Mouse (Mus musculus) MEL (cell line): ENCODE results near the gene Moxd1. TPM values are rescaled to one million over a fixed set of nuclear protein-coding genes. Genes with fewer than 3 reads are reported as not detected.

Experiments
- DNase-seq: peaks from one replicate; pipeline ENCODE4 v3.0.0; 2011; ENCODE audit warnings: low read depth, low spot score
- H3K27ac ChIP-seq: 2 replicates; pipeline ENCODE4 v1.5.1; 2012; ENCODE audit warnings: low read depth, mild to moderate bottlenecking, control low read depth, low read length, moderate library complexity; ENCODE audit not compliant: control insufficient read depth
- H3K27me3 ChIP-seq, 2 experiments: fragments of 150-350 bp in 1 of 2; sonication (generic) in 1 of 2; 2 replicates each; pipeline ENCODE4 v1.6.1; 2012; ENCODE audit warnings: low read length in 2 of 2, mild to moderate bottlenecking in 2 of 2, improper control_type of control experiment in 1 of 2, moderate library complexity in 1 of 2; ENCODE audit not compliant: insufficient read depth in 2 of 2, control insufficient read depth in 1 of 2
- H3K36me3 ChIP-seq, 2 experiments: 2 replicates each; pipeline ENCODE4 v1.6.1; 2012 to 2014; ENCODE audit warnings: low read length in 2 of 2, improper control_type of control experiment in 1 of 2, inconsistent platforms in 1 of 2, mild to moderate bottlenecking in 1 of 2; ENCODE audit not compliant: insufficient read depth in 2 of 2, control insufficient read depth in 1 of 2
- H3K4me1 ChIP-seq, 2 experiments: fragments of 150-350 bp in 1 of 2; sonication (generic) in 1 of 2; 2 replicates each; pipeline ENCODE4 v1.6.1; 2012; ENCODE audit warnings: low read length in 2 of 2, improper control_type of control experiment in 1 of 2, mild to moderate bottlenecking in 1 of 2; ENCODE audit not compliant: insufficient read depth in 2 of 2, control insufficient read depth in 1 of 2
- H3K4me3 ChIP-seq, 2 experiments: fragments of 150-350 bp in 1 of 2; sonication (generic) in 1 of 2; 2 replicates each; pipeline ENCODE4 v1.5.1; 2012; ENCODE audit warnings: low read depth in 2 of 2, low read length in 2 of 2, mild to moderate bottlenecking in 2 of 2, moderate library complexity in 2 of 2, control low read depth in 1 of 2, improper control_type of control experiment in 1 of 2; ENCODE audit not compliant: control insufficient read depth in 1 of 2, insufficient read depth in 1 of 2
- H3K79me2 ChIP-seq: 2 replicates; pipeline ENCODE4 v1.6.1; 2012; ENCODE audit warnings: mild to moderate bottlenecking, low read length, moderate library complexity; ENCODE audit not compliant: control insufficient read depth, poor library complexity, insufficient read depth
- H3K9ac ChIP-seq: 2 replicates; pipeline ENCODE4 v1.6.1; 2012; ENCODE audit warnings: low read depth, mild to moderate bottlenecking, control low read depth, low read length, moderate library complexity; ENCODE audit not compliant: control insufficient read depth, poor library complexity, severe bottlenecking
- H3K9me3 ChIP-seq: fragments of 150-350 bp; sonication (generic); replicated peaks from 2 replicates; pipeline ENCODE4 v1.6.1; 2012; ENCODE audit warnings: mild to moderate bottlenecking, low read length, improper control_type of control experiment, moderate library complexity; ENCODE audit not compliant: insufficient read depth
- BHLHE40 ChIP-seq: IDR thresholded peaks from 2 replicates; pipeline ENCODE4 v1.6.1; 2012; ENCODE audit warnings: low read depth, mild to moderate bottlenecking, inconsistent platforms, low read length, improper control_type of control experiment, borderline replicate concordance
- CTCF ChIP-seq, 3 experiments: IDR thresholded peaks in 2 of 3; conservative IDR thresholded peaks in 1 of 3; 2 replicates each; pipeline ENCODE4 v1.5.1; 2011 to 2012; ENCODE audit warnings: low read length in 3 of 3, low read depth in 2 of 3, mild to moderate bottlenecking in 2 of 3, improper control_type of control experiment in 1 of 3, inconsistent platforms in 1 of 3, mixed read lengths in 1 of 3, moderate library complexity in 1 of 3; ENCODE audit not compliant: control insufficient read depth in 1 of 3, insufficient read depth in 1 of 3, poor library complexity in 1 of 3, severe bottlenecking in 1 of 3
- E2F4 ChIP-seq: IDR thresholded peaks from 2 replicates; pipeline ENCODE4 v1.6.1; 2011; ENCODE audit warnings: low read depth, low read length, improper control_type of control experiment, borderline replicate concordance
- ELF1 ChIP-seq: IDR thresholded peaks from 2 replicates; pipeline ENCODE4 v1.6.1; 2014; ENCODE audit warnings: low read depth, mild to moderate bottlenecking, inconsistent platforms, low read length, improper control_type of control experiment, moderate library complexity
- EP300 ChIP-seq, 2 experiments: IDR thresholded peaks; 2 replicates each; pipeline ENCODE4 v1.6.1; 2011; ENCODE audit warnings: improper control_type of control experiment in 2 of 2, low read length in 2 of 2, low read depth in 1 of 2, mild to moderate bottlenecking in 1 of 2
- ETS1 ChIP-seq: IDR thresholded peaks from 2 replicates; pipeline ENCODE4 v1.6.1; 2012; ENCODE audit warnings: low read depth, mild to moderate bottlenecking, inconsistent platforms, low read length, improper control_type of control experiment, moderate library complexity
- GABPA ChIP-seq: IDR thresholded peaks from 2 replicates; pipeline ENCODE4 v1.6.1; 2012; ENCODE audit warnings: low read depth, mild to moderate bottlenecking, inconsistent platforms, low read length, improper control_type of control experiment, moderate library complexity
- GATA1 ChIP-seq: IDR thresholded peaks from 2 replicates; pipeline ENCODE4 v1.6.1; 2011; ENCODE audit warnings: low read depth, low read length, improper control_type of control experiment
- MAFK ChIP-seq: IDR thresholded peaks from 2 replicates; pipeline ENCODE4 v1.6.1; 2011; ENCODE audit warnings: low read depth, mild to moderate bottlenecking, low read length, improper control_type of control experiment, borderline replicate concordance
- MAZ ChIP-seq: IDR thresholded peaks from 2 replicates; pipeline ENCODE4 v1.6.1; 2012; ENCODE audit warnings: low read depth, mild to moderate bottlenecking, inconsistent platforms, low read length, improper control_type of control experiment
- MEF2A ChIP-seq: IDR thresholded peaks from 2 replicates; pipeline ENCODE4 v1.6.1; 2014; ENCODE audit warnings: low read depth, mild to moderate bottlenecking, inconsistent platforms, low read length, improper control_type of control experiment; ENCODE audit not compliant: poor library complexity, insufficient replicate concordance, severe bottlenecking; ENCODE audit errors: extremely low read depth
- MYC ChIP-seq: IDR thresholded peaks from 2 replicates; pipeline ENCODE4 v1.6.1; 2011; ENCODE audit warnings: low read depth, mild to moderate bottlenecking, low read length, improper control_type of control experiment, moderate library complexity
- POLR2AphosphoS2 ChIP-seq: IDR thresholded peaks from 2 replicates; pipeline ENCODE4 v1.6.1; 2011; ENCODE audit warnings: low read length, improper control_type of control experiment
- RAD21 ChIP-seq: IDR thresholded peaks from 2 replicates; pipeline ENCODE4 v1.6.1; 2011; ENCODE audit warnings: mild to moderate bottlenecking, low read depth, low read length, improper control_type of control experiment
- SIN3A ChIP-seq: IDR thresholded peaks from 2 replicates; pipeline ENCODE4 v1.6.1; 2012; ENCODE audit warnings: low read length, improper control_type of control experiment, inconsistent platforms
- TAL1 ChIP-seq: IDR thresholded peaks from 2 replicates; pipeline ENCODE4 v1.6.1; 2012; ENCODE audit warnings: mild to moderate bottlenecking, inconsistent platforms, low read length, moderate library complexity, mixed read lengths
- TBP ChIP-seq: IDR thresholded peaks from 2 replicates; pipeline ENCODE4 v1.8.0; 2011; ENCODE audit warnings: low read depth, low read length, improper control_type of control experiment
- ZC3H11A ChIP-seq: IDR thresholded peaks from 2 replicates; pipeline ENCODE4 v1.6.1; 2012; ENCODE audit warnings: low read depth, mild to moderate bottlenecking, inconsistent platforms, low read length, improper control_type of control experiment
- ZKSCAN1 ChIP-seq: IDR thresholded peaks from 2 replicates; pipeline ENCODE4 v1.6.1; 2012; ENCODE audit warnings: low read depth, mild to moderate bottlenecking, inconsistent platforms, low read length, improper control_type of control experiment, moderate library complexity
- ZMIZ1 ChIP-seq: IDR thresholded peaks from 2 replicates; pipeline ENCODE4 v1.6.1; 2012; ENCODE audit warnings: low read depth, mild to moderate bottlenecking, inconsistent platforms, low read length, improper control_type of control experiment, moderate library complexity
- ZNF384 ChIP-seq: IDR thresholded peaks from 2 replicates; pipeline ENCODE4 v1.6.1; 2012; ENCODE audit warnings: low read depth, mild to moderate bottlenecking, inconsistent platforms, low read length, improper control_type of control experiment
- polyA plus RNA-seq, 2 experiments: library from polyadenylated mRNA; stranded (reverse) in 1 of 2; unstranded in 1 of 2; fragments of >175 nt in 1 of 2; fragments of >200 nt in 1 of 2; gene quantifications; 2 replicates each; pipeline versions ENCODE4 v1.2.1 to v1.2.4; 2012; ENCODE audit warnings: low replicate concordance in 2 of 2, low read depth in 1 of 2; ENCODE audit not compliant: insufficient read length in 2 of 2, insufficient read depth in 1 of 2, missing spikeins in 1 of 2
- total RNA-seq: library from RNA; depleted of rRNA; stranded (reverse); fragments of 300-350 nt; gene quantifications from 2 replicates; pipeline ENCODE4 v1.2.3, GENCODE M21; 2012

The Moxd1 gene
- total and polyA plus RNA-seq, 3 experiments = not detected

DNA sequence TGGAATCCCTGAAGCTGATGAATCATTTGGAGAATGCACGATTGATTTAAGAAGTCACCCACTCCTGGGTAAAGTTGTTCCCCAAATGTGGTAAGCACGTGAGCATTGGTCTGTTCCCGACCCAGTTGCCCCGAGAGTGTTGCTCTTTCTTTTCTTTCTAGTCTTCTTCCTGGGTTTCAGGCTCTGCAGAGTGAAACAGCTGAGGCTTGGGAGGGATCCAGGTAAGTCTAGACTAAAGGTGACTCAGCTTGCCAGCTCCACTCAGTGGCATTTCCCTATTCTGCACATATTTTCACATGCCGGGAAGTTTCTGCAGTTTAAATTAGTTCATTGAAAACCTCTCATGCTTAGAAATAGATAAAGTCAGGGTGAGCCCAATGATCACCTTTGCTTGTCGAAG is 13.2 kb upstream of the Moxd1 start:
- Histone ChIP-seq H3K36me3 (no peaks in the 10 kb centered on the region), H3K4me3 (no peak overlapping the region), H3K9me3 (no peaks in the 10 kb centered on the region), H3K4me1 (no peaks in the 10 kb centered on the region), H3K27ac (no peak overlapping the region), H3K79me2 (no peaks in the 10 kb centered on the region), H3K27me3 (peaks cover 3 to 6% of the 10 kb centered on the region in 2 experiments), H3K9ac (no peak overlapping the region)
- TF ChIP-seq BHLHE40 = no peak
- no peak for TF ChIP-seq ETS1
- no peak for TF ChIP-seq GATA1
- TF ChIP-seq POLR2AphosphoS2 = no peak
- TF ChIP-seq ZMIZ1 = no peak
- no peak for TF ChIP-seq EP300 (IDR thresholded peaks at IDR 0.05; ENCODE audit: low read depth in 1 of 2, low read length in 2 of 2)
- TF ChIP-seq MAFK = no peak
- no peak for TF ChIP-seq RAD21
- TF ChIP-seq MYC = no peak
- no peak for TF ChIP-seq ZNF384
- TF ChIP-seq GABPA = no peak
- TF ChIP-seq ZKSCAN1 = no peak
- no peak for TF ChIP-seq MAZ
- no peak for TF ChIP-seq TBP
- no peak for TF ChIP-seq CTCF (IDR thresholded peaks at IDR 0.05 in 2 of 3, conservative IDR thresholded peaks at IDR 0.05 in 1 of 3; ENCODE audit: control insufficient read depth in 1 of 3, insufficient read depth in 1 of 3, low read depth in 2 of 3, low read length in 3 of 3, poor library complexity in 1 of 3, severe bottlenecking in 1 of 3)
- DNase-seq = no peak

DNA sequence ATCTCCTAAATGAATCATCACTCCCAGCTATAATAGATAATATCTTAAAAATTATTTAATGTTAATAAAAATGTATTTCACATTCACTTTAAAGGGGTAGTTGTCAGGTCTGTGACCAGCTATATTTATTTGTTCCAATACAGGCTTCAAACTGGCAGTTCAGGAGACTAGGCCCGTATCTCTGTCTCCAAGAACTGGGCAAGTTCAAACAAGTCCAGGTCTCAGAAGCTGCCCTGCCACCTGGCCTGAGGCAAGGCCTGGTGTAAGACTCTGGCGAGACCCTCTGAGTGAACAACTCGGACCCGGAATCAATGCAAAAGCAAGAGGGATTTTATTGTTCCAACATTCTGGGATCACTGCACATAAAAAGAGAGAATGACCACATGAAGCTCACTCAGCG is 10.0 kb upstream of the Moxd1 start:
- no peak for DNase-seq
- TF ChIP-seq RAD21 (no peak), ZC3H11A (no peak), E2F4 (no peak), ZMIZ1 (no peak), GATA1 (no peak), SIN3A (no peak), EP300 (IDR thresholded peaks at IDR 0.05; ENCODE audit: low read depth in 1 of 2, low read length in 2 of 2) (no peak), ELF1 (no peak), TAL1 (no peak), ZNF384 (no peak), MEF2A (no peak)

More for the DNA sequence above, 10.0 kb upstream of the Moxd1 start:
- H3K79me2 ChIP-seq = no peaks in the 10 kb centered on the region
- H3K9me3 ChIP-seq = no peaks in the 10 kb centered on the region
- H3K27ac ChIP-seq = no peak overlapping the region
- H3K9ac ChIP-seq = no peak overlapping the region
- H3K4me1 ChIP-seq = no peaks in the 10 kb centered on the region
- H3K27me3 ChIP-seq = peaks cover 7 to 8% of the 10 kb centered on the region in 2 experiments
- H3K4me3 ChIP-seq = no peak overlapping the region
- H3K36me3 ChIP-seq = no peaks in the 10 kb centered on the region
